Mouse (Mus musculus) brain, embryonic 14.5 days (tissue): ENCODE measurements around the gene Cyp2t4. TPM values are rescaled to one million over a fixed set of nuclear protein-coding genes. Genes with fewer than 3 reads are reported as not detected.
A peak's percentile ranks its signal among the peaks of the same experiment; 100 is the strongest.

Experiments
- DNase-seq: peaks from one replicate; pipeline ENCODE4 v3.0.0-alpha.2; 2011; ENCODE audit warnings: low read depth
- CTCF ChIP-seq: fragments of 200-500 bp; IDR thresholded peaks from 2 replicates; pipeline ENCODE4 v1.5.1; 2012; ENCODE audit warnings: inconsistent platforms, mild to moderate bottlenecking, moderate library complexity, borderline replicate concordance; ENCODE audit not compliant: insufficient read depth, insufficient read length; ENCODE audit errors: extremely low read depth
- POLR2A ChIP-seq: fragments of 200-500 bp; IDR thresholded peaks from 2 replicates; pipeline ENCODE4 v1.6.1; 2012; ENCODE audit warnings: mild to moderate bottlenecking, inconsistent platforms, borderline replicate concordance; ENCODE audit not compliant: poor library complexity, insufficient read depth, insufficient read length, severe bottlenecking; ENCODE audit errors: extremely low read depth
- polyA plus RNA-seq: library from polyadenylated mRNA; depleted of rRNA; stranded (reverse); fragments of >200 nt; gene quantifications from 2 replicates; pipeline ENCODE4 v1.2.3, GENCODE M21; 2012

Gene Cyp2t4
- polyA plus RNA-seq, 1 experiment: not detected

DNA sequence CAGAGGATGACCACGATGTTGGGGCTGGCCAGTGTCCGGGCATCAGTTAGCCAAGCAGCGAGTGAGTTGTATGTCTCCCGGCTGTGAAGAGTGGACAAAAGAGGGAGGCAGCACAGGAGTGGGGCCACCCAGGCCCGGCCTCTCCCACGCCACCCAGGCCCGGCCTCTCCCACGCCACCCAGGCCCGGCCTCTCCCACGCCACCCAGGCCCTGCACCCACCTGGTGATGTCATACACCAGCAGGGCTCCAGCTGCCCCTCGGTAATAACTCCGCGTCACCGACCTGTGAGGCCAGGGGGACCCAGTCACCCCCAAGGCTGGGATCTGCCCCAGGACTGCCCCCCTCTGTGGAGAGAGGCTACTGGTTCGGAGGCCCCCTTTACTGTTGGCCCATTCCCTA, 21.0 kb downstream of the Cyp2t4 start:
- TF ChIP-seq CTCF (no peak), POLR2A (no peak)
- DNase-seq: no peak

DNA sequence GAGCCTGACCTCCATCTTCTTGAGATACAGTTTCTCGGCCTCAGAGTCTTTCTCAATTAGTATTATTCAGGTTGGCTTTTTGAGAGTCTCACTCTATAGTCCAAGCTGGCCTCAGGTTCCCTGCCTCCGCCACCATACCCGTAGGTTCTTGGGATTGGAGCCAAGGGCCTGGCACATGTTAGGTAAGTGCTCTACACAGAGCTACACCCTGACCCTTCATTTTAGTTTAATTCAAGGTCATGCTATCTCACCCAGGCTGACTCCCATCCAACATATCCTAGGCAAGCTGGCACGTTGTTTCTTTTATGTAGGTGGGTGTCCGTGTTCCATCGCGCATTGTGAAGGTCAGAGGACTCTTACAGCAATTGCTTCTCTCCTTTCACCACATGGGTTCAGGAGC, 21.4 kb downstream of the Cyp2t4 start:
- DNase-seq: no peak
- TF ChIP-seq CTCF (no peak), POLR2A (no peak)

DNA sequence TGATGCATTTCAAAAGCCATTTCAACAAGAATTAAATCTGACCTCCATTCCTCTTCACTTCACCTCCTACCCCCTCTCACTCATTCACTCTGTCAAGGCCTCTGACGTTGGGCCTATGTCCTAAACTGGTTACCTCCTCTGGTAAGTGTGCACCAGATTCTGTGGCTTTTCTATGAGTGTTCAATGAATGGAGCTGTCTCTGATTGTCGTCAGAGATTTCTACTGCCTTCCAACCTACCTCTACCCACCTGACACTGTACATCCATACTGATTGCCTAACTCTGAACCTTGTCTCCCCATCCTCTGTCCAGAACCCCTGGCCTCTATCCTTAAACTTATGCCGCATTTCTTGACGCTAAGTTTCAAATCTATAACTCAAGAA, 24.4 kb downstream of the Cyp2t4 start:
- no peak for TF ChIP-seq CTCF
- TF ChIP-seq POLR2A: no peak
- no peak for DNase-seq

- peak; percentile 100 for DNase-seq
Observed at GRCm38 (mm10) chr7:27178324-27179216, 25.1 kb downstream of the Cyp2t4 start, which contains the start of gene Rab4b. Gene Rab4b, minus strand, starts transcription at chr7:27178896.

DNA sequence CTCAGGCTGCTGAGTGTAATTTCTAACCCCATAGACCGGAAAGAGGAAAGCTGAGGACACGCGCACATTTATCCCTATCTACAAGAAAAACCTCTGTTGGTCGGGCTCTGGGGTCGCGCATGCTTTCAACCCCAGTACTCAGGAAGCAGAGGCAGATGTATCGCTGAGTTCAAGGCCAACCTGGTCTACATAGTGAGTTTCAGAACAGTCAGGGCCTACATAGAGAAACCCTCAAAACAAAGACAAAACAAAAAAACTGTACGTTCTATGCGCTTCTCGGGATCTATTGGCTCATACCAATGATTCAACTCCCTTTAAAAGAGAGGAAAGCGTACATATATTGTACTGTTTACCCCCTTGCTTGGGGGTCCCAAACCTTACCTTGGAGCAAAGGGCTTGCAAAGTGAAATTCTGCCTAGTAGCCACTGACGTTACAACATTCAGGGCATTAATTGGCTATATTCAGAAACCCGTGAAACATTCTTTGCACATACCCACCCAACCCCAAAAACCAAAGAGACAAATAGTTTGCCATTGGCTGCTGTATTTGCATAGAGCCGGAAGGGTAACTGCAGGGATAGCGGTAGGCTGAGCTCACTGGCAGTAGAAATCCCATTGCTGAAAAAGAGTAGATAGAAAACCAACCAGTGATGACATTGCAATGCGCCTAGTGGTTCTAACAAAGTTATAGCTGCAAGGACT, 25.9 kb downstream of the Cyp2t4 start:
- no peak for DNase-seq
- TF ChIP-seq CTCF: no peak

More at GRCm38 (mm10) chr7:27178324-27179216, 25.1 kb downstream of the Cyp2t4 start, which contains the start of gene Rab4b:
- TF ChIP-seq CTCF (peak; percentile 69; the same call in 1 of the 2 replicates), POLR2A (peak; percentile 60)

GRCm38 (mm10) chr7:27180036-27180435, 26.5 kb downstream of the Cyp2t4 start:
- peak; percentile 55 for DNase-seq
- no peak for TF ChIP-seq POLR2A
- TF ChIP-seq CTCF: no peak

GRCm38 (mm10) chr7:27180837-27181695, 27.6 kb downstream of the Cyp2t4 start, which contains the start of the genes Gm21983 and Mia:
Gene Gm21983, minus strand, starts transcription at chr7:27181086.
Gene Mia, minus strand, starts transcription at chr7:27181157.
- no peak for DNase-seq
- no peak for TF ChIP-seq CTCF
- TF ChIP-seq POLR2A: no peak

GRCm38 (mm10) chr7:27182498-27182897, 29.0 kb downstream of the Cyp2t4 start:
- TF ChIP-seq CTCF (no peak), POLR2A (no peak)
- DNase-seq: peak; percentile 42

DNA sequence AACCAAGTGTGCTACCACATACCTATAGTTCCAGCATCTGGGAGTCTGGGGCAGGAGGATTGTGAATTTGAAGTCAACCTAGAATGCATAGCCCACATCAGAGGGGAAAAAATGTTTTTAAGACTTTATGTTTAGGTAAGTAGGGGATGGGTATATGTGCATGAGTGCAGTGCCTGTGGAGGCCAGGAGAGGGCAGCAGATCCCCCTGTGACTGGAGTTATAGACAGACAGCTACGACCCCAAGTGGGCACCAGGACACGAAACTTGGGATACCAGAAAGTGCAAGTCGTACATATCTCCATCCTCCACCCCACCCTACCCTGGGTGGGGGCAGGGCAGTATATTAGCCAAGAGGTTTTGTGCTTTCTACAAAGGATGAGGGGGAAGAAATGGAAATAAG, 31.4 kb downstream of the Cyp2t4 start:
- TF ChIP-seq POLR2A: no peak
- TF ChIP-seq CTCF: peak; percentile 73

GRCm38 (mm10) chr7:27185986-27186385, 32.5 kb downstream of the Cyp2t4 start:
- no peak for DNase-seq
- TF ChIP-seq CTCF (no peak), POLR2A (no peak)

More for the DNA sequence above, 31.4 kb downstream of the Cyp2t4 start:
- peak; percentile 40 for DNase-seq

GRCm38 (mm10) chr7:27189271-27189931, 35.9 kb downstream of the Cyp2t4 start:
- no peak for DNase-seq
- TF ChIP-seq CTCF: peak; percentile 36; the same call in 1 of the 2 replicates
- TF ChIP-seq POLR2A: no peak

GRCm38 (mm10) chr7:27192434-27192833, 38.9 kb downstream of the Cyp2t4 start:
- TF ChIP-seq CTCF (no peak), POLR2A (no peak)
- no peak for DNase-seq
